13 mouse cellular contexts compared by ENCODE assay signal in the genomic region with DNA sequence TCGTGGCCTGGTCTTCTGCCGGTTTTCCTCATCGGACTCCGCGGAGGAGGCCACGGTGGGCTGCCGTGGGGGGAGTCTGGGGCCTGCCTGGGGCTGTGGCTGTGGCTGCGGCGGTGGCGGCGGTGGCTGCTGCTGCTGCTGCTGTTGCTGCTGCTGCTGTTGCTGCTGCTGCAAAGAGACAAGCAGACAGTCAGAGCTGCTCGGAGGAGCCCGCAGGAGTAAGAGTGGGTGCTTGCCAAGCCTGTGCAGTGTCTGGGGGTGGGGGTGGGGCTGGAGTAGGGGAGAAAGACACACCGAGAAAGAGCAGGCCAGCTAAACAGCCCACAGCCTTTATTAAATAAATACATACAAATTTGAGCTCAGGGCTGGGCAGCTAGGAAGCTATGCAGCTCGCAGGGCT.
DNase-seq lines count a peak whose midpoint lies in the region; ATAC-seq lines count a peak whose summit lies in the region.
"Had no signal": no experiment of that assay in that cellular context is flagged by ENCODE, and none has a peak within 500 bp of the region (broad histone marks: within the 10 kb centered on the region; RNA-seq: fewer than 3 reads in every experiment).

No protein-coding gene starts in this region.

- 92% methylated on average over 15 of the region's 15 CpGs for whole genome bisulfite sequencing in forebrain, embryonic 12.5 days
- WGBS in forebrain, embryonic 11.5 days = 91% methylated on average over 15 of the region's 15 CpGs
- WGBS in kidney, embryonic 16.5 days = 85% methylated on average over 15 of the region's 15 CpGs

- no peak for DNase-seq in forebrain, embryonic 11.5 days (ENCODE audit: low spot score)
- peak; percentile 10 for DNase-seq in kidney, postnatal 14 days
- DNase-seq in thymus, postnatal 14 days = peak; percentile 48
- DNase-seq in thymus, postnatal 10 days (ENCODE audit: low spot score in 2 of 2) = no peak
- no peak for DNase-seq in layer of hippocampus, postnatal 25 days (ENCODE audit: extremely low spot score in 1 of 2, low spot score in 1 of 2)
- DNase-seq in heart, postnatal 10 days = no peak
- DNase-seq: cerebellum, adult 18-20 months; midbrain, embryonic 14.5 days; right cerebral cortex, adult 18-20 months had no signal

- ATAC-seq in forebrain, embryonic 12.5 days (ENCODE audit: low FRiP score) = no peak
- ATAC-seq in forebrain, embryonic 11.5 days (replicated peaks; ENCODE audit: low FRiP score) = no peak
- no peak for ATAC-seq in kidney, embryonic 16.5 days (ENCODE audit: low FRiP score, low TSS enrichment)

- no peak overlapping the region for H3K4me2 ChIP-seq in forebrain, embryonic 12.5 days
- no peak overlapping the region for H3K4me2 ChIP-seq in forebrain, embryonic 11.5 days (ENCODE audit: low read depth, low read length, severe bottlenecking)
- H3K4me2 ChIP-seq in kidney, embryonic 16.5 days (replicated peaks; ENCODE audit: low read depth, low read length) = no peak overlapping the region
- H3K4me2 ChIP-seq: limb, embryonic 15.5 days; lung, embryonic 15.5 days had no signal

- peak overlapping the region; percentile 7; the same call in 1 of the 2 replicates for H3K9ac ChIP-seq in forebrain, embryonic 12.5 days
- H3K9ac ChIP-seq in forebrain, embryonic 11.5 days (ENCODE audit: low read length) = no peak overlapping the region
- no peak overlapping the region for H3K9ac ChIP-seq in kidney, embryonic 16.5 days (replicated peaks; ENCODE audit: low read length)
- H3K9ac ChIP-seq: limb, embryonic 15.5 days; lung, embryonic 15.5 days had no signal

- H3K36me3 ChIP-seq in forebrain, embryonic 12.5 days (replicated peaks) = peaks cover 28% of the 10 kb centered on the region
- H3K36me3 ChIP-seq in forebrain, embryonic 11.5 days (ENCODE audit: control insufficient read depth, insufficient read depth, low read length) = no peaks in the 10 kb centered on the region; the same call in 1 of the 2 replicates
- H3K36me3 ChIP-seq in kidney, embryonic 16.5 days (ENCODE audit: insufficient read depth, low read length) = peaks cover 6% of the 10 kb centered on the region; the same call in 1 of the 2 replicates
- H3K36me3 ChIP-seq: lung, embryonic 15.5 days had no signal

- H3K9me3 ChIP-seq in forebrain, embryonic 12.5 days = no peaks in the 10 kb centered on the region
- no peaks in the 10 kb centered on the region for H3K9me3 ChIP-seq in forebrain, embryonic 11.5 days (ENCODE audit: control insufficient read depth, low read length)
- H3K9me3 ChIP-seq in kidney, embryonic 16.5 days (ENCODE audit: low read length) = no peaks in the 10 kb centered on the region
- H3K9me3 ChIP-seq: limb, embryonic 15.5 days; lung, embryonic 15.5 days had no signal

- H3K4me3 ChIP-seq in forebrain, embryonic 12.5 days (replicated peaks) = no peak overlapping the region
- no peak overlapping the region for H3K4me3 ChIP-seq in forebrain, embryonic 11.5 days (ENCODE audit: low read depth, low read length)
- H3K4me3 ChIP-seq in kidney, embryonic 16.5 days (ENCODE audit: low read length) = no peak overlapping the region
- H3K4me3 ChIP-seq: limb, embryonic 15.5 days; lung, embryonic 15.5 days had no signal

- no peaks in the 10 kb centered on the region; the same call in 1 of the 2 replicates for H3K4me1 ChIP-seq in forebrain, embryonic 12.5 days
- H3K4me1 ChIP-seq in forebrain, embryonic 11.5 days (replicated peaks; ENCODE audit: control insufficient read depth, insufficient read depth, low read length) = no peaks in the 10 kb centered on the region
- no peaks in the 10 kb centered on the region for H3K4me1 ChIP-seq in kidney, embryonic 16.5 days (ENCODE audit: insufficient read depth, low read length)
- H3K4me1 ChIP-seq: lung, embryonic 15.5 days had no signal

- intact Hi-C loops in heart, postnatal 10 days (cut with DNase I) = no loop called here

- no peaks in the 10 kb centered on the region for H3K27me3 ChIP-seq in forebrain, embryonic 12.5 days
- H3K27me3 ChIP-seq in forebrain, embryonic 11.5 days (ENCODE audit: control insufficient read depth, insufficient read depth, low read length) = no peaks in the 10 kb centered on the region
- H3K27me3 ChIP-seq in kidney, embryonic 16.5 days (ENCODE audit: insufficient read depth, low read length) = no peaks in the 10 kb centered on the region
- H3K27me3 ChIP-seq: limb, embryonic 15.5 days; lung, embryonic 15.5 days had no signal

- no peak overlapping the region for H3K27ac ChIP-seq in forebrain, embryonic 12.5 days
- H3K27ac ChIP-seq in forebrain, embryonic 11.5 days (ENCODE audit: low read depth, low read length) = no peak overlapping the region
- H3K27ac ChIP-seq in kidney, embryonic 16.5 days (ENCODE audit: low read length) = no peak overlapping the region
- H3K27ac ChIP-seq: limb, embryonic 15.5 days; lung, embryonic 15.5 days had no signal

Comparison
In these comparisons a context has a peak if more than half of its experiments do, and no peak if none do; other contexts are left out.
1. DNase-seq: peak in kidney, postnatal 14 days (single experiment) and thymus, postnatal 14 days (single experiment); none in forebrain, embryonic 11.5 days (single experiment), thymus, postnatal 10 days (0 of 2), layer of hippocampus, postnatal 25 days (0 of 2) and heart, postnatal 10 days (0 of 2).